Mouse (Mus musculus): ENCODE measurements at regions not wholly inside any gene's neighbourhood (a gene's known extent, or its start where the extent isn't known, plus 50 kb on each side); places are given as distances from the start of the nearest gene placed in this dataset.

GRCm38 (mm10) chr1:72963449-72963848 lies 52.3 kb downstream of the Tnp1 start:
- H3K4me3 ChIP-seq (ENCODE audit: low read depth, low read length), result no peak overlapping the region
- H3K9ac ChIP-seq (ENCODE audit: low read length), result no peak overlapping the region
- no peaks in the 10 kb centered on the region for H3K27me3 ChIP-seq (replicated peaks; ENCODE audit: control insufficient read depth, insufficient read depth, low read length)
- 20% methylated on average over 7 of the region's 7 CpGs for WGBS
- peaks cover 3% of the 10 kb centered on the region; the same call in 1 of the 2 replicates for H3K4me1 ChIP-seq (ENCODE audit: control insufficient read depth, insufficient read depth, low read length)
- H3K9me3 ChIP-seq (replicated peaks; ENCODE audit: control insufficient read depth, low read length), result no peaks in the 10 kb centered on the region
- H3K27ac ChIP-seq (ENCODE audit: low read depth, low read length), result no peak overlapping the region
- DNase-seq (ENCODE audit: low spot score) (peak; percentile 59), ATAC-seq (peak; percentile 67)
- no peak overlapping the region for H3K4me2 ChIP-seq (ENCODE audit: low read length)
- H3K36me3 ChIP-seq (ENCODE audit: control insufficient read depth, insufficient read depth, low read length), result no peaks in the 10 kb centered on the region

GRCm38 (mm10) chr1:72960241-72960653 lies 55.5 kb downstream of the Tnp1 start:
- H3K4me3 ChIP-seq (ENCODE audit: low read depth, low read length), result no peak overlapping the region
- DNase-seq (ENCODE audit: low spot score) (no peak), ATAC-seq (no peak)
- H3K27me3 ChIP-seq (replicated peaks; ENCODE audit: control insufficient read depth, insufficient read depth, low read length), result no peaks in the 10 kb centered on the region
- no peaks in the 10 kb centered on the region for H3K9me3 ChIP-seq (replicated peaks; ENCODE audit: control insufficient read depth, low read length)
- no peak overlapping the region for H3K4me2 ChIP-seq (ENCODE audit: low read length)
- H3K36me3 ChIP-seq (ENCODE audit: control insufficient read depth, insufficient read depth, low read length), result no peaks in the 10 kb centered on the region
- no peak overlapping the region for H3K27ac ChIP-seq (ENCODE audit: low read depth, low read length)
- WGBS, result 10% methylated on average over 4 of the region's 4 CpGs
- no peak overlapping the region for H3K9ac ChIP-seq (ENCODE audit: low read length)
- H3K4me1 ChIP-seq (ENCODE audit: control insufficient read depth, insufficient read depth, low read length), result peaks cover 3% of the 10 kb centered on the region; the same call in 1 of the 2 replicates

GRCm38 (mm10) chr1:72955387-72955786 lies 60.3 kb downstream of the Tnp1 start:
- H3K27me3 ChIP-seq (replicated peaks; ENCODE audit: control insufficient read depth, insufficient read depth, low read length), result no peaks in the 10 kb centered on the region
- no peaks in the 10 kb centered on the region for H3K9me3 ChIP-seq (replicated peaks; ENCODE audit: control insufficient read depth, low read length)
- DNase-seq (ENCODE audit: low spot score) (no peak), ATAC-seq (no peak)
- no peak overlapping the region for H3K4me2 ChIP-seq (ENCODE audit: low read length)
- no peak overlapping the region for H3K27ac ChIP-seq (ENCODE audit: low read depth, low read length)
- H3K9ac ChIP-seq (ENCODE audit: low read length), result no peak overlapping the region
- H3K4me3 ChIP-seq (ENCODE audit: low read depth, low read length), result no peak overlapping the region
- no peaks in the 10 kb centered on the region for H3K36me3 ChIP-seq (ENCODE audit: control insufficient read depth, insufficient read depth, low read length)
- WGBS, result 94% methylated on average over 2 of the region's 2 CpGs
- H3K4me1 ChIP-seq (ENCODE audit: control insufficient read depth, insufficient read depth, low read length), result no peaks in the 10 kb centered on the region

- no peak overlapping the region for H3K9ac ChIP-seq (ENCODE audit: low read length)
- no peak for ATAC-seq
Observed at GRCm38 (mm10) chr1:72952896-72953295, 62.8 kb downstream of the Tnp1 start.

GRCm38 (mm10) chr1:72951802-72952201 lies 63.9 kb downstream of the Tnp1 start:
- ATAC-seq (no peak), DNase-seq (ENCODE audit: low spot score) (no peak)
- H3K27ac ChIP-seq (ENCODE audit: low read depth, low read length), result no peak overlapping the region
- H3K36me3 ChIP-seq (ENCODE audit: control insufficient read depth, insufficient read depth, low read length), result no peaks in the 10 kb centered on the region
- H3K4me3 ChIP-seq (ENCODE audit: low read depth, low read length), result no peak overlapping the region
- H3K4me2 ChIP-seq (ENCODE audit: low read length), result no peak overlapping the region
- no peaks in the 10 kb centered on the region for H3K4me1 ChIP-seq (ENCODE audit: control insufficient read depth, insufficient read depth, low read length)
- no peak overlapping the region for H3K9ac ChIP-seq (ENCODE audit: low read length)
- H3K27me3 ChIP-seq (replicated peaks; ENCODE audit: control insufficient read depth, insufficient read depth, low read length), result no peaks in the 10 kb centered on the region
- H3K9me3 ChIP-seq (replicated peaks; ENCODE audit: control insufficient read depth, low read length), result no peaks in the 10 kb centered on the region
- 82% methylated on average over 7 of the region's 7 CpGs for WGBS

More at GRCm38 (mm10) chr1:72952896-72953295, 62.8 kb downstream of the Tnp1 start:
- Histone ChIP-seq H3K36me3 (ENCODE audit: control insufficient read depth, insufficient read depth, low read length) (no peaks in the 10 kb centered on the region), H3K27ac (ENCODE audit: low read depth, low read length) (no peak overlapping the region), H3K4me2 (ENCODE audit: low read length) (no peak overlapping the region), H3K9me3 (replicated peaks; ENCODE audit: control insufficient read depth, low read length) (no peaks in the 10 kb centered on the region), H3K27me3 (replicated peaks; ENCODE audit: control insufficient read depth, insufficient read depth, low read length) (no peaks in the 10 kb centered on the region), H3K4me1 (ENCODE audit: control insufficient read depth, insufficient read depth, low read length) (no peaks in the 10 kb centered on the region), H3K4me3 (ENCODE audit: low read depth, low read length) (no peak overlapping the region)
- no peak for DNase-seq (ENCODE audit: low spot score)
- 32% methylated on average over 6 of the region's 6 CpGs for WGBS

GRCm38 (mm10) chr1:72951365-72951764 lies 64.3 kb downstream of the Tnp1 start:
- Histone ChIP-seq H3K9me3 (replicated peaks; ENCODE audit: control insufficient read depth, low read length) (no peaks in the 10 kb centered on the region), H3K27ac (ENCODE audit: low read depth, low read length) (no peak overlapping the region), H3K4me1 (ENCODE audit: control insufficient read depth, insufficient read depth, low read length) (no peaks in the 10 kb centered on the region), H3K27me3 (replicated peaks; ENCODE audit: control insufficient read depth, insufficient read depth, low read length) (no peaks in the 10 kb centered on the region), H3K4me3 (ENCODE audit: low read depth, low read length) (no peak overlapping the region), H3K9ac (ENCODE audit: low read length) (no peak overlapping the region), H3K4me2 (ENCODE audit: low read length) (no peak overlapping the region), H3K36me3 (ENCODE audit: control insufficient read depth, insufficient read depth, low read length) (no peaks in the 10 kb centered on the region)
- DNase-seq (ENCODE audit: low spot score) (no peak), ATAC-seq (no peak)
- 90% methylated on average over 7 of the region's 7 CpGs for WGBS

- Histone ChIP-seq H3K4me2 (ENCODE audit: low read length) (no peak overlapping the region), H3K9ac (ENCODE audit: low read length) (no peak overlapping the region), H3K36me3 (ENCODE audit: control insufficient read depth, insufficient read depth, low read length) (no peaks in the 10 kb centered on the region), H3K4me1 (ENCODE audit: control insufficient read depth, insufficient read depth, low read length) (peaks cover 5% of the 10 kb centered on the region), H3K27me3 (replicated peaks; ENCODE audit: control insufficient read depth, insufficient read depth, low read length) (no peaks in the 10 kb centered on the region), H3K27ac (ENCODE audit: low read depth, low read length) (no peak overlapping the region), H3K9me3 (replicated peaks; ENCODE audit: control insufficient read depth, low read length) (no peaks in the 10 kb centered on the region), H3K4me3 (ENCODE audit: low read depth, low read length) (no peak overlapping the region)
- DNase-seq (ENCODE audit: low spot score) (no peak), ATAC-seq (no peak)
- WGBS, result 37% methylated on average over 4 of the region's 4 CpGs
Observed at GRCm38 (mm10) chr1:72946235-72946634, 69.5 kb downstream of the Tnp1 start.

- ATAC-seq (0 out of 2 replicates have a peak, but pooled peaks have one; percentile 15), DNase-seq (ENCODE audit: low spot score) (no peak)
- WGBS, result 11% methylated on average over 9 of the region's 9 CpGs
- H3K9me3 ChIP-seq (replicated peaks; ENCODE audit: control insufficient read depth, low read length), result no peaks in the 10 kb centered on the region
- no peak overlapping the region for H3K27ac ChIP-seq (ENCODE audit: low read depth, low read length)
- H3K4me1 ChIP-seq (ENCODE audit: control insufficient read depth, insufficient read depth, low read length), result peaks cover 5% of the 10 kb centered on the region
- no peak overlapping the region for H3K9ac ChIP-seq (ENCODE audit: low read length)
- no peaks in the 10 kb centered on the region for H3K27me3 ChIP-seq (replicated peaks; ENCODE audit: control insufficient read depth, insufficient read depth, low read length)
- H3K4me2 ChIP-seq (ENCODE audit: low read length), result peak overlapping the region; percentile 38
- no peak overlapping the region for H3K4me3 ChIP-seq (ENCODE audit: low read depth, low read length)
- no peaks in the 10 kb centered on the region for H3K36me3 ChIP-seq (ENCODE audit: control insufficient read depth, insufficient read depth, low read length)
Observed at GRCm38 (mm10) chr1:72945750-72946102, 70.0 kb downstream of the Tnp1 start.

- WGBS, result 7% methylated on average over 21 of the region's 21 CpGs
- Histone ChIP-seq H3K4me1 (ENCODE audit: control insufficient read depth, insufficient read depth, low read length) (peaks cover 5% of the 10 kb centered on the region), H3K4me3 (ENCODE audit: low read depth, low read length) (no peak overlapping the region), H3K36me3 (ENCODE audit: control insufficient read depth, insufficient read depth, low read length) (no peaks in the 10 kb centered on the region), H3K27ac (ENCODE audit: low read depth, low read length) (no peak overlapping the region), H3K9me3 (replicated peaks; ENCODE audit: control insufficient read depth, low read length) (no peaks in the 10 kb centered on the region), H3K4me2 (ENCODE audit: low read length) (peak overlapping the region; percentile 38), H3K9ac (ENCODE audit: low read length) (no peak overlapping the region), H3K27me3 (replicated peaks; ENCODE audit: control insufficient read depth, insufficient read depth, low read length) (no peaks in the 10 kb centered on the region)
- ATAC-seq, result peak; percentile 32; the same call in 1 of the 2 replicates
- no peak for DNase-seq (ENCODE audit: low spot score)
Observed at GRCm38 (mm10) chr1:72944805-72945749, 70.4 kb upstream of the Igfbp5 start.
